12 mouse cellular contexts compared by ENCODE assay signal in genomic region chr5:142477346-142477745, GRCm38 (mm10). TPM values are rescaled to one million over a fixed set of nuclear protein-coding genes. Genes with fewer than 3 reads are reported as not detected.
DNase-seq lines count a peak whose midpoint lies in the region; ATAC-seq and TF ChIP-seq lines count a peak whose summit lies in the region.
"Had no signal": no experiment of that assay in that cellular context is flagged by ENCODE, and none has a peak within 500 bp of the region (broad histone marks: within the 10 kb centered on the region; RNA-seq: fewer than 3 reads in every experiment).

No protein-coding gene starts in this region.

- ATAC-seq in cerebellum, adult (ENCODE audit: insufficient number of reproducible peaks, low FRiP score, low TSS enrichment), result peak; percentile 53; the same call in 1 of the 2 replicates
- ATAC-seq: forebrain, embryonic 16.5 days had no signal

- no peak overlapping the region for H3K27ac ChIP-seq in layer of hippocampus, adult 2 months
- H3K27ac ChIP-seq: heart, adult 2 months had no signal

- TF ChIP-seq CTCF in layer of hippocampus, adult 2 months (conservative IDR thresholded peaks at IDR 0.05), result no peak

- intact Hi-C loops in left cerebral cortex, postnatal 4 days (cut with DNase I), result no loop called here

- DNase-seq in cerebellum, postnatal 4 days (ENCODE audit: low spot score in 2 of 2), result no peak
- DNase-seq in left cerebral cortex, postnatal 4 days, result peak; percentile 55
- DNase-seq in left cerebral cortex, adult 18-20 months (ENCODE audit: low spot score in 2 of 2), result no peak
- DNase-seq in adrenal gland, postnatal 10 days, result peak; percentile 73
- DNase-seq in cerebellum, postnatal 14 days, result peak; percentile 78 to 80
- no peak for DNase-seq in frontal cortex, postnatal 25 days (ENCODE audit: low spot score in 2 of 2)
- DNase-seq in layer of hippocampus, adult 2 months (ENCODE audit: low spot score in 2 of 2), result no peak
- DNase-seq: heart, adult 2 months; lung, adult 2 months had no signal

- no peak overlapping the region for H3K4me3 ChIP-seq in layer of hippocampus, adult 2 months
- H3K4me3 ChIP-seq: heart, adult 2 months had no signal

RNA-seq across cellular contexts. Expression of gene Ap5z1, which starts 13.6 kb away (rescaled TPM):
- 10 to 100 TPM; 21.9 to 23.2 TPM for total RNA-seq in left cerebral cortex, postnatal 4 days (2021)
- total RNA-seq in left cerebral cortex, adult 18-20 months (2021), result 10 to 100 TPM; 18.3 to 20.5 TPM
- total RNA-seq in adrenal gland, postnatal 10 days (2021), result 10 to 100 TPM; 14.0 to 18.9 TPM
- total RNA-seq in layer of hippocampus, adult 2 months (2021), result 10 to 100 TPM; 24.4 to 31.3 TPM

RNA-seq across cellular contexts. Expression of gene Papolb, which starts 52.5 kb away (rescaled TPM):
- total RNA-seq in left cerebral cortex, postnatal 4 days (2021), result 1 to 10 TPM; 1.5 to 1.9 TPM
- under 1 TPM; 0.81 to 0.91 TPM for total RNA-seq in left cerebral cortex, adult 18-20 months (2021)
- total RNA-seq in adrenal gland, postnatal 10 days (2021), result under 1 TPM; 0.21 to 0.27 TPM
- under 1 TPM; 0.66 to 0.84 TPM for total RNA-seq in layer of hippocampus, adult 2 months (2021)
- total RNA-seq: megakaryocyte-erythroid progenitor cell, adult 5-6 weeks had no signal

Comparison
In these comparisons a context has a peak if more than half of its experiments do, and no peak if none do; other contexts are left out.
1. DNase-seq: peak in left cerebral cortex, postnatal 4 days (single experiment), adrenal gland, postnatal 10 days (single experiment) and cerebellum, postnatal 14 days (2 of 2); none in cerebellum, postnatal 4 days (0 of 2), left cerebral cortex, adult 18-20 months (0 of 2), frontal cortex, postnatal 25 days (0 of 2) and layer of hippocampus, adult 2 months (0 of 2).